In the genomic region with DNA sequence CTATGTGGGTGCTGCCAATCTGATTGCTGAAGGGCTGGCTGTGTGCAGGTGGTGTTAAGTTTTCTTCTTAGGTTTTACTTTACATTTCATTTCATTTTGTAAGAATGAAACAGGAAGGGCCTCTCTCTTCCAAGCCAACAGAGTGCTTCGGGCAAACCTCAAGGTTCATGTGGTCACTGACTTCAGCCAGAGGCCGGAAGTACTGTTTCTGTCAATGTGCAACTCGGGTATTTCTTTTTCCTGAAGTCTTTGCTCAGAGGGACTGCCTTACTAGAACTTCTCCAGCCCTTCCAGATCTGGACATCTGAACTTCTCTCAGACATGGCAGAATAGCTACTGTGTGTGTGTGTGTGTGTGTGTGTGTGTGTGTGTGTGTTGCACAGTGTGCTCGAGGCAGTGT, we compare ENCODE assay signal across 19 mouse cellular contexts. TPM values are rescaled to one million over a fixed set of nuclear protein-coding genes. Genes with fewer than 3 reads are reported as not detected.
DNase-seq lines count a peak whose midpoint lies in the region; ATAC-seq and TF ChIP-seq lines count a peak whose summit lies in the region.
"Had no signal": no experiment of that assay in that cellular context is flagged by ENCODE, and none has a peak within 500 bp of the region (broad histone marks: within the 10 kb centered on the region; RNA-seq: fewer than 3 reads in every experiment).

A gene (plus strand): TSS at position 213 of the 400 bp plus-strand sequence.

- WGBS in intestine, postnatal 0 days = 62% methylated on average over 4 of the region's 4 CpGs
- 65% methylated on average over 4 of the region's 4 CpGs for WGBS in intestine, embryonic 16.5 days
- WGBS in hindbrain, embryonic 13.5 days = 77% methylated on average over 4 of the region's 4 CpGs

- no peak for TF ChIP-seq CTCF in intestine, postnatal 0 days (IDR thresholded peaks at IDR 0.05; ENCODE audit: low read depth)

- H3K4me2 ChIP-seq in intestine, postnatal 0 days (replicated peaks; ENCODE audit: low read depth) = no peak within 1 kb of the TSS; the same call in 1 of the 2 replicates
- H3K4me2 ChIP-seq in intestine, embryonic 16.5 days (ENCODE audit: low read depth, low read length) = no peak within 1 kb of the TSS
- no peak within 1 kb of the TSS for H3K4me2 ChIP-seq in hindbrain, embryonic 13.5 days
- H3K4me2 ChIP-seq: embryonic facial prominence, embryonic 15.5 days; forebrain, embryonic 13.5 days; heart, embryonic 15.5 days; hindbrain, embryonic 14.5 days; lung, embryonic 15.5 days; midbrain, embryonic 11.5 days; stomach, embryonic 15.5 days had no signal

- H3K9me3 ChIP-seq in intestine, postnatal 0 days (ENCODE audit: control insufficient read depth) = no peaks in the 10 kb centered on the region
- H3K9me3 ChIP-seq in intestine, embryonic 16.5 days (ENCODE audit: control insufficient read depth, low read length) = no peaks in the 10 kb centered on the region
- no peaks in the 10 kb centered on the region for H3K9me3 ChIP-seq in hindbrain, embryonic 13.5 days
- H3K9me3 ChIP-seq: embryonic facial prominence, embryonic 15.5 days; forebrain, embryonic 13.5 days; heart, embryonic 15.5 days; lung, embryonic 15.5 days; stomach, embryonic 15.5 days had no signal

- 0 out of 2 replicates have a peak, but pooled peaks have one; percentile 22 for ATAC-seq in intestine, postnatal 0 days
- no peak for ATAC-seq in intestine, embryonic 16.5 days
- ATAC-seq in common myeloid progenitor, adult 5-6 weeks (replicated peaks; ENCODE audit: low read depth, poor library complexity, severe bottlenecking) = peak; percentile 85
- no peak for ATAC-seq in hindbrain, embryonic 13.5 days (ENCODE audit: low FRiP score)
- ATAC-seq: forebrain, embryonic 13.5 days had no signal

- no peak within 1 kb of the TSS for H3K27ac ChIP-seq in intestine, postnatal 0 days (ENCODE audit: low read depth, low read length)
- no peak within 1 kb of the TSS for H3K27ac ChIP-seq in intestine, embryonic 16.5 days (ENCODE audit: low read length)
- no peak within 1 kb of the TSS for H3K27ac ChIP-seq in hindbrain, embryonic 13.5 days
- H3K27ac ChIP-seq: embryonic facial prominence, embryonic 15.5 days; forebrain, embryonic 13.5 days; heart, embryonic 15.5 days; hindbrain, embryonic 14.5 days; left cerebral cortex, adult 2 months; lung, embryonic 15.5 days; stomach, embryonic 15.5 days had no signal

- peak; percentile 83 for DNase-seq in 416B (ENCODE audit: low read depth)
- peak; percentile 63 to 73 for DNase-seq in kidney, postnatal 36 days
- no peak for DNase-seq in left cerebral cortex, postnatal 14 days (ENCODE audit: low spot score in 2 of 2)
- no peak for DNase-seq in layer of hippocampus, adult 8-10 months (ENCODE audit: low spot score in 2 of 2)
- DNase-seq: adrenal gland, postnatal 25 days; cerebellum, adult 11 months had no signal

- H3K4me3 ChIP-seq in intestine, postnatal 0 days (ENCODE audit: low read depth, low read length) = no peak within 1 kb of the TSS
- H3K4me3 ChIP-seq in intestine, embryonic 16.5 days (ENCODE audit: low read length) = no peak within 1 kb of the TSS
- H3K4me3 ChIP-seq in hindbrain, embryonic 13.5 days = no peak within 1 kb of the TSS
- H3K4me3 ChIP-seq: embryonic facial prominence, embryonic 15.5 days; forebrain, embryonic 13.5 days; heart, embryonic 15.5 days; left cerebral cortex, adult 2 months; lung, embryonic 15.5 days; stomach, embryonic 15.5 days had no signal

- H3K27me3 ChIP-seq in intestine, postnatal 0 days (replicated peaks; ENCODE audit: control insufficient read depth, insufficient read depth, low read length) = no peaks in the 10 kb centered on the region
- H3K27me3 ChIP-seq in intestine, embryonic 16.5 days (replicated peaks; ENCODE audit: control insufficient read depth, insufficient read depth, low read length) = no peaks in the 10 kb centered on the region
- H3K27me3 ChIP-seq in hindbrain, embryonic 13.5 days = no peaks in the 10 kb centered on the region
- H3K27me3 ChIP-seq: embryonic facial prominence, embryonic 15.5 days; forebrain, embryonic 13.5 days; heart, embryonic 15.5 days; lung, embryonic 15.5 days; stomach, embryonic 15.5 days had no signal

- intact Hi-C loops in left cerebral cortex, postnatal 14 days (cut with DNase I) = no loop called here

- H3K9ac ChIP-seq in intestine, postnatal 0 days (ENCODE audit: low read depth, low read length) = no peak within 1 kb of the TSS
- H3K9ac ChIP-seq in intestine, embryonic 16.5 days (ENCODE audit: low read depth, low read length) = no peak within 1 kb of the TSS
- H3K9ac ChIP-seq in hindbrain, embryonic 13.5 days = no peak within 1 kb of the TSS
- H3K9ac ChIP-seq: embryonic facial prominence, embryonic 15.5 days; forebrain, embryonic 13.5 days; heart, embryonic 15.5 days; hindbrain, embryonic 14.5 days; lung, embryonic 15.5 days; stomach, embryonic 15.5 days had no signal

- H3K4me1 ChIP-seq in intestine, postnatal 0 days (replicated peaks; ENCODE audit: control insufficient read depth, insufficient read depth, low read length) = no peaks in the 10 kb centered on the region
- H3K4me1 ChIP-seq in intestine, embryonic 16.5 days (ENCODE audit: control insufficient read depth, insufficient read depth, low read length) = no peaks in the 10 kb centered on the region
- no peaks in the 10 kb centered on the region for H3K4me1 ChIP-seq in hindbrain, embryonic 13.5 days (replicated peaks)
- H3K4me1 ChIP-seq: embryonic facial prominence, embryonic 15.5 days; forebrain, embryonic 13.5 days; heart, embryonic 15.5 days; lung, embryonic 15.5 days; stomach, embryonic 15.5 days had no signal

- H3K36me3 ChIP-seq in intestine, postnatal 0 days (ENCODE audit: control insufficient read depth, insufficient read depth) = no peaks in the 10 kb centered on the region
- no peaks in the 10 kb centered on the region for H3K36me3 ChIP-seq in intestine, embryonic 16.5 days (ENCODE audit: control insufficient read depth, insufficient read depth, low read length)
- H3K36me3 ChIP-seq in hindbrain, embryonic 13.5 days = no peaks in the 10 kb centered on the region
- H3K36me3 ChIP-seq: embryonic facial prominence, embryonic 15.5 days; heart, embryonic 15.5 days; lung, embryonic 15.5 days; stomach, embryonic 15.5 days had no signal

RNA-seq across cellular contexts. Expression of the gene that starts here (rescaled TPM):
- polyA plus RNA-seq in intestine, postnatal 0 days (2015; fragmentation: Nextera tagmentation; extraction: Ambion mirVana) = 3.2 and 6.4 TPM in 2 replicates
- polyA plus RNA-seq in intestine, embryonic 16.5 days (2015; fragmentation: Nextera tagmentation; extraction: Ambion mirVana) = 1.3 and 1.6 TPM in 2 replicates
- 1.3 and 2.3 TPM in 2 replicates for total RNA-seq in common myeloid progenitor, adult 5-6 weeks (2017)
- under 1 TPM in 1 of 2 experiments, not detected in 1; 0.17 TPM for total RNA-seq in left cerebral cortex, postnatal 14 days (2021)
- under 1 TPM in 3 of 4 experiments, not detected in 1; 0.10 to 0.49 (median 0.34) TPM for total RNA-seq in layer of hippocampus, adult 8-10 months (2022)
- 0.57 and 0.91 TPM in 2 replicates for polyA plus RNA-seq in hindbrain, embryonic 13.5 days (2015; fragmentation: Nextera tagmentation; extraction: Ambion mirVana)
- total RNA-seq: MEL had no signal

Comparison
In these comparisons a context has a peak if more than half of its experiments do, and no peak if none do; other contexts are left out.
1. ATAC-seq: peak in intestine, postnatal 0 days (single experiment) and common myeloid progenitor, adult 5-6 weeks (single experiment); none in intestine, embryonic 16.5 days (single experiment) and hindbrain, embryonic 13.5 days (single experiment).
2. DNase-seq: peak in 416B (single experiment) and kidney, postnatal 36 days (2 of 2); none in left cerebral cortex, postnatal 14 days (0 of 2) and layer of hippocampus, adult 8-10 months (0 of 2).